Mouse (Mus musculus) R1 (cell line): ENCODE results near the gene Cacna2d3.

Experiments
- DNase-seq: peaks from one replicate; pipeline ENCODE4 v3.0.0-alpha.2; 2018; ENCODE audit warnings: low read depth, low spot score

Cacna2d3 gene

DNA sequence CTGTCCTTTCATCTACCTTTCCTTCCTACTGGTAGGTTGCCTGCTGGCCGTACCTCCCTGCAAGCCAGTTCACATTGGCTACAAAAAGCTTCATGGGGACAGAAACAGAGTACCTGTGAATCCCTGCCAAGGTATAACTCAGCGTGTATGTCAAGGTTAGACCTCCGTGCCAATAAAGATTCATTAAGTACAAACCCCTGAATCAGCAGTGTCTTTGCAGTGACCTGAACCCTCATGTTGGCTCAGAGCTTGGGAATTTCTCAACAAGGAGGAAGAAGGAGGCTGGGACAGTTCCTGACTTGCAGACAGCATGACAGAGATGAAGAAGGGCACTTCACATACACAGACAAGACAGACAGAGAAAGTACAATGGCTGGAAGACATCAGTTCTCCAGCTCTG is 225.1 kb downstream of the Cacna2d3 start:
- no peak for DNase-seq

DNA sequence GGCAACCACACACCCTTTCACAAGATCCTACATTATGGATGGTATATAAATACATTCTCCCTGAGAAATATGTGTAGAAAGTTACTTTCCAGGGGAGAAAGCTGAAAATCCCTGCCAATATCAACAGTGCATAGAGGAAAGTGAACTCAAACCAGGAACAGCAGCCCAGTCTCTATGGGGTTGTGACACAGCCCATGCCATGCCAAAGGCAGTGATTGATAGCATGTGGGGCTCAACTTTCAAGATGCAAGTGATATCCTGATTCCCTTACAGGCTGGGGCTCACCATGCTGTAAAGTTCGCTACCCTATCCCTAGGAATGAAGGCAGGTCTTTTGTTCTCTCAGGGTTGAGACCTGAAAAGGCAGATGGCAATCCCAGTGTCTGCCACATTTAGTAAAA is 229.9 kb downstream of the Cacna2d3 start:
- DNase-seq, result no peak

DNA sequence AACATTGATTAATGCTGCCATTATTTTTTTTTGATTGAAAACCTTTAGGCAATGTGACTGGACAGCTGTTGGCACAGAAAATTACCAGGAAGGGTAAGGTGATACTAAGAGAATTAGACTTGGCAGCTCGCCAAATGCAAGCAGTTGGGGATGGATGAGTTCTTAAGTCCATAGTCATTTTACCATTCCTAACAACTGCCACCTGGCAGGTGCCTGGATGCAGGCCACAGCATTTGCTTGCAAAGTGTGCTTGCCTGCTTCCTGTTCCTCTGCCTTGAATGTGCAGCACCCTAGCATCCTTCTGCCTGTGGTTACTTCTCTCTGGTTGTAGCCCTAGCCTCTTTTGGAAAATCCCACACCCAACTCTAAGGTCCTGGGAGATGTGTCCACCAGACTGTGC is 236.2 kb downstream of the Cacna2d3 start:
- DNase-seq, result no peak

DNA sequence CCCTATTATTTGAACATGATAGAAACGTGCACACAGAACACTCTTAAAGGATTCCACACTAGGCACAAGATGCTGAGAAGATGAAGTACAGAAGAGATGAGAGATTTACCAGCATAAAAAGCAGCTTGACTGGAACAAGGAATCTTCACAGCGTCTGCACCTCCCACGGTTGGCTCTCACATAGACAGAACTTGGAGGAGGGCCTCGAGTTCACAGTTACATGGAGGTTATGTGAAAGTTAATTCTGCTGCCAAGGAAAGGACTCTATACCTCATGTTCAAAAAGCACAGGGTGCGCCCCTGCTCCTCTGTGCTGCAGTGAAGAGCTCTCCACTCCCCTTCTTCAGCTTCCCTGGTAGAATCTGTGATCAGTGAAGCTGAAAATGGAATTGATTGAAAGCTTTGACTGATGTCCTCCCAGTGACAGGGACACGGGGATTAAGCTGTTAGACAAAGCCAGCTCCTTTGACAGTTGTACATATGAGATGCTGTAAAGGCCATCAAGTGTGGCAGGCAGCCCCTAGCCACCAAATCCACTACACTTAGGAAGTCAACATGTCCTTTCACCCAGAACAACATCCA is 243.2 kb downstream of the Cacna2d3 start:
- no peak for DNase-seq

DNA sequence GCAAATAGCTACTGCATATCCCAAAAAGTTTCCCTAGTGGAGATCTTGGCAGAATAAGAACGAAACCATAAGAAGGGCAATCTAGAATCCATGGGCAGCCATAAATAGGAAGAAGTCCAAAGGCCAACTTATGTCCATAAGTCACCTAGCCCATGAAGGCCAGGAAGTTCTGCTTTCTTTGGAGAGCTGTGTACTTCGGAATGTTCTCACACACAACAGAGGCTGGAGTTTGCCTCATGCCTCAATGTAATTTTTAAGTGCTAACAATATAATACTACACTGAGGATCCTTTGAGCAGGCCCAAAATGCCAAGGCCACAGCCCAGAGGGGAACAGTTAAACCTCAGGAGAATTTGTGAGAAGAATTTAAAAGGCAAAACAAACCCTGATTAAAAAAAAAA is 257.4 kb downstream of the Cacna2d3 start:
- DNase-seq, result no peak

DNA sequence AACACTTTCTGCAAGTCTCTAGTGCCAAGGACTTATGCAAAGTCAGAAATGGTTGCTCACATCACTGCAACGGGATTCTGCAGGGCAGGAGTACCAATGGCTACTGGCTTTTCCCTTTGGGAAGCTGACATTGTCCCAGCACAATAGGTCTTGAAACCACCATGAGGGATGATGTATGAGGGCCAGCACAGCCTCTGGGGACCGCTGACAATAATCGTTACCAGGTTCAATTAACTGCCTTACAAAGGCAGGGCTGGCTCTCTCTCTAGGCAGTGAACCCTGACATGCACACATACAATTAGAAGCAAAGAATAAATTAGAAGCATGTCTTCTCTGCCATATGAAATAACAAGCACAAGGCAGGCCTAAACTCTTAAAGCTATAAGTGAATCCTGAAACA is 272.5 kb downstream of the Cacna2d3 start:
- DNase-seq, result no peak

DNA sequence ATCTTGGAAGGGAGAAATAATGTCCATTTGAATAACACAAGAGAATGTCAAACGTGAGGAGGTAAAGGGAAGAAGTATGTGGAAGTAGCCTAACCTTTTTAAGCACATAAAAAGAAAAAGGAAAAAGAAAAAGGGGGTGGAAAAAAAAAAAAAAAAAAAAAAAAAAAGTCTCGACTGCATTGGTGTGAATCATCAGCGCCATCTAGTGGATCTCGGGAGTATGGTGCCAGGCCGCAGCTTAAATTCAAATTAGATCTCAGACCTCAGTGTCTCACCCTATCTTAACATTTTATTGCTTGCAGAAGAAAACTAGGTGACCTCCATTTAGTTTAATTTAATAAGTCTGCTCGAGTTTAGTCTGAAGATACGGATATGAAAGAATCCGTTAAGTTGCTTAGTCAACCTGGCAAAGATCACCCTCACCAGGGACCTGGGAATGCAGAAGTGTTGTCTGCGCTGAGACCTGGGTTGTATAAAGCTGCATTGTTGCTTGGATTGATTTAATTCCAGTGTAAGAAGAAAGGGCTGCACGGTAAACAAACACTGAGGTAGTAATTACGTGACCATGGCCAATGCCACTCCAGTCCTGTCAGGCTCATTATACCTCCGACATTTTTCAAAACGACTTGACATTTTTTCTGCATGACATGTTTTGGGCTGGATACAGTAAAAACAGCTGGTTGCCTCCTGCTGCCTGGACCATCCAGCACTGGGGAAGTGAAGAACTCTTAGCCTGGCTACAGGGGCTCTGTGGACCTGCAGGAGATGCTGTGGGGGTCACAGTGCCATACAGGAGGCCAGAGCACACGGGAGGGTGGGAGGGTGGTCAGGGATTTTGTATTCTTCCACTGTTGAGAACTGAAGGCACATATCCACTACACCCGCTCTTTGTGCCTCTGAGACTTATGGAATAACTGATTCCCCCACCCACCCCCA is 278.3 kb downstream of the Cacna2d3 start:
- peak; percentile 39 for DNase-seq

DNA sequence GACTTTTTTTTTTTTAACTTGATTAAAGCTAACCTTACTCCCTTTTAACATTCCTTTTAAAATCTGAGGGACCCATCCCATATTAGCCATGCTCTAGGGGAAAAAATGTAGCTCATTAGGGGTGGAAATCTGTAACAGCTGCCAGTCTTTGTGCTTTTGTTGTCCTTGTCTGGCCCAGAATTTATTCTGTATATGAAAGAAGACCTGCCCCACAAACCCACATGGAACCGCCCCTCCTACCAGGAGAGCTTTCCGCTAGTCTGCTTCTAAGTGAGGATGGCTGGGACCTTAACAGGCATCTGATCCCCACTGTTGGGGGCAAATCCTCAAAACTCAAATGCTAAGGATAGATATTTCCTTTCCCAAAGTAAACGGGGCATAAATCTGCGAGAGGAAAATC is 279.2 kb downstream of the Cacna2d3 start:
- DNase-seq, result no peak

DNA sequence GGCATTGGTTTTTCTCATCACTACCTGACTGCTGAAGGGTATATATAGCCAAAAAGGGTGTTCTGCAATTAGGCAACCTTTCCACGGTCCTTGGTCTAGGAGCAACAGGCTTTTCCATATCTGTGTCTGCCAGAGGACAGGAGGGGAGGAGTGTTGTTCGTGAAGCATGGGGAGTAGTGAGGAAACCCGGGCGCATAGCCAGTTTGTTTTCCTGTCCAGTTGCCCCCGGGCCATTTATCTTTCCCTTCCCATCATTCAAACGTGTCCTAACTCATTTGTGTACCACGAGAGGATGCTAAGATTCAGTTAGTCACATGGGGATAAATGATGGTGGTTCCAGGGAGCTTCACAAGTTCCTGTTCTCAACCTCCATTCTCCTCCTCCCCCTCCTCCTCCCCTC is 283.0 kb downstream of the Cacna2d3 start:
- DNase-seq, result no peak

DNA sequence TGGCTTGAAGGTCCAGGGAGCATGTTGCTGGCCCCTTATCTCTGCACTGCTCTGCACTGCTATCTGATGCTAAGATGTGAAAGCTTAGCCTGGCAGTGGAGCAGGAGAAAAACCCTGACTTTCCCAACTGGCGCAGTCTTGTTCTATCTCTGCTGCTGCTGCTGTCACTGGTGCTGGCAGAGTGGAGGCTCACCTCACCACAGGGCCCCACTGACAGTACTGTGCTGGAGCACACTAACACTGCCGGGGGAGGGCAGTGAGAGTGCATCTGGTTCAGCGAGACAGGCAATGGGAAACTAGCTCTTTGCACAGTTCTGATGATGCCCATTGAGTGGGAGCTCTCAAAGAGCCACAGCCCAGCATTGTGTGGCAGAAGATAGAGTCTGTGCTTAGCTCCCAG is 283.4 kb downstream of the Cacna2d3 start:
- DNase-seq, result no peak

DNA sequence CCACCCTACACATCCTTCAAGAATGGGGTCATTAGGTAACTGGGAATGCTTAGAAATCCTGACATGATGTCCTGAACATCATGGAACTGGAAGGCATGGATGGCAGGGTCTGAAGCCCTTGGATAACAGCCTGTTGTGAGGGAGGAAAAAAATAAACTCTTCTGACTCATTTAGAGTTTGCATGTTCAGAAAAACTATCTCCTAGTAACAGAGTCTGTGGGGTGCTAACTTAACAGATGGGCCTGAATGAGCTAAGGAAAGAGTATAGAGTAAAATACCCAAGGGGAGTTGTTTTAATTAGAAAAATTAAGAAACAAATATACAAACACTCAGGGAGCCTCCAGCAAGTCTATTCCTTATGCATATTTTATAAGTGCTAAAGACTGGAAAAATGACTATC is 286.5 kb downstream of the Cacna2d3 start:
- DNase-seq, result no peak

DNA sequence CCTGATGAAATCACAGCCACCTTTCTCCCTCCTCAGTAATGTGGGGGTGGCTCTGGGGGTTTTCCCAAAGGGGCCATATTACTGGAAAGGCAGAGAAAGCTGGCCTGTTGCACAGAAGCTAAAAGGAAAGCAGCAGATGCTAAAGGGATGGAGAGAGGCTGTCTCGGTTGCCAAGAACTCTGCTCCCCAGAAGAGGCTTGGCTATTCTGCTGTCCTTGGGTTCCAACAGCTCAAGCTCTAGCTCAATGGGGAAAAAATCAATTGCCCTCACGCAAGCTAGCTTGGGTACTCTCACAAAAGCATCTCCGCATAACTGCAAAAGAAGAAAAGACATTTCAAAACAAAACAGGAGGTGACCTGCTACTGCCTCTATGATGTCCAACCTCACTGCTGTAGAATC is 287.9 kb downstream of the Cacna2d3 start:
- no peak for DNase-seq

DNA sequence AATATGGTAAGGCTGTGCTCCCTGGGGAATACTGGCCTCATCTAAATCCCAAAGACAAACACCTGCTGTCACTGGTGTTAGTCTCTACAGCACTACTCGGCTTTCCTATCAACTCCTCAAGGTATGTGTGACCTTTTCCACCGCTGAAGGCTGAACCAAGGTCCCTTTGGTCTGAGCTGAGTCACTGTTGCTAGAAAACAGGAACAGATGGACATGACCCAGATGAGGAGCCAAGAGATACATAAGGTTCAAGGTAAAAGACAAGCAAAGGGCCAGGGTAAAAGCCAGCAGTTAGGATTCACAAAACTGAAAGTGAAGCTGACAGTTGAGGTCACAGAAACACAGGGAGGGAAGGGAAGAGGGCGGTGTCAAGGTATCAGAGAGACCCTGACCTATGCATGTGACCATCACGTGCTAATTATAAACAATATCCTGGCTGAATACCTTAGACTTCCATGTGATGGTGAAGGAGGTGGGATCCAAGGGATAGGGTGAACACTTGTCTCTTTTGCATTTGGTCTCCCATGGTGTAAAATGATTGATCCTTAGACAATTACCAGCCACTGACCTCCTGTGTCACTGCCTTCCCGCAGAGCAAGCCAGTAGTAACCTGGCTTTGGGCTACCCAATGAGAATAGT is 288.5 kb downstream of the Cacna2d3 start:
- DNase-seq, result peak; percentile 71

DNA sequence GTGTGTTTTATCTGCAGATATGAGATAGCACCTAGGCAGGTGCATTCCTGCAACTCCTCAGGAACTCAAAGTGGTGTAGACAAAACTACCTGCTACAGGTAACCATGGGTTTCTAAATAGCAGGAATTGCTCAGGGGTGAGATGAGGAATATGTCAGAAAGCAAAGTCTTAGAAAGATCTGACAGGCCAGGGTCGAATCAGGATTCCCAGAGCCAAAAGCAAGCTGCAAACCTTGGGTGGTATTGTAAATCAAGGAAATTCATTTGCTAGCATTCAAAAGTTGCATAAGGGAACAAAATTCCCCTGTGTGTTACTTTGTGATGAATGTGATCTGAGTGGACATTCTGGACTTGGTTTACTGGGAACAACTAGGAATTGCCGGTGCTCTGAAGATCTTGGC is 291.9 kb downstream of the Cacna2d3 start:
- DNase-seq, result no peak

DNA sequence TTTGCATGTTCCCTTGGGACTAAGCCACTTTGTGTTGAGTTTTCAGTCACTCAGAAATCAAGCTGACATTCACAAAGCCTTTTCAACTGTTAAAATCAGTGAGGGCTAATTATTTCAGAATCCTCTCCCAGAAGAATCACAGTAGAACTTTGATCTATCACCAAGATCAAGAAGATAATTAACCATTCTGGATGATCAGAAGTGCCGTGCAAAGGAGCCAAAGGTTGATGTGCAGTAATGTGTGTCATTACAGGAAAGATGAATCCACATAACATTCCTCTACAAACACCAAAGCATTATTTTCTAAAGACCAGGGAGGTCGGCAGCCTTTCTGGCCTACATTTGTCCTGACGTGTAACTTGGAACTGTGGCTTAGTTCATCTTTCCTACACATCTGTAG is 296.0 kb downstream of the Cacna2d3 start:
- DNase-seq, result no peak

DNA sequence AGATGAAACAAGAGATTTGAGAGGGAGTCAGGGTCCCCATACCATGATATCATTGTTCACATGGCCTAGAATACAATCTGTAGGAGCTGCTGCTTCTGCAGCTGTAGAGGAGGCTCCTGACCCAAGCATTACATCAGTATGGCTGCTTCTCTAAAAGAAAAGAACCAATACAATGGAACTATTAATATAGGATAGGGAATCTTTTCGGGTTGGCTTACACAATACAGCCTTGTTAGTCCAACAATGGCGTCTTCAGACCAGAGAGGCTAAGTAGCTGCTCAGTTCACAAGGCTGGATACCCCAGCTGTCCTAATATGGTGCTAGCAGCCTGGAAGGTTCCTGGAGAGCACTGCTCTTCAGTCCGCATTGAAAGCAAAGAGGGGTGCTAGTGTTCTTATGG is 296.5 kb downstream of the Cacna2d3 start:
- DNase-seq, result no peak

DNA sequence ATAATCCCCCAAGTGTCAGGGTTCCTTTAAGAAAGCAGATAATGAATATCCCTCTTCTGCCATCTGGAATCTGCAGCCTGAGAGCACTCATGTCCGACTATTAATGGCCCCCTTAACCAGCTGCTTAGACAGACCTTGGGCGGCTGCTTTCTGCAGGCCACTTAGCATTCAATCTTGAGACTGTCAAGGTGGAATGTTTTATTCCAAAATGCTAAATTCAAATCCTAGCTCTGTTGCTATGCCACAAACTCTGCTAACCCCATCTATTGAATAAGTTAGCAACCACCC is 315.8 kb downstream of the Cacna2d3 start:
- DNase-seq, result no peak

DNA sequence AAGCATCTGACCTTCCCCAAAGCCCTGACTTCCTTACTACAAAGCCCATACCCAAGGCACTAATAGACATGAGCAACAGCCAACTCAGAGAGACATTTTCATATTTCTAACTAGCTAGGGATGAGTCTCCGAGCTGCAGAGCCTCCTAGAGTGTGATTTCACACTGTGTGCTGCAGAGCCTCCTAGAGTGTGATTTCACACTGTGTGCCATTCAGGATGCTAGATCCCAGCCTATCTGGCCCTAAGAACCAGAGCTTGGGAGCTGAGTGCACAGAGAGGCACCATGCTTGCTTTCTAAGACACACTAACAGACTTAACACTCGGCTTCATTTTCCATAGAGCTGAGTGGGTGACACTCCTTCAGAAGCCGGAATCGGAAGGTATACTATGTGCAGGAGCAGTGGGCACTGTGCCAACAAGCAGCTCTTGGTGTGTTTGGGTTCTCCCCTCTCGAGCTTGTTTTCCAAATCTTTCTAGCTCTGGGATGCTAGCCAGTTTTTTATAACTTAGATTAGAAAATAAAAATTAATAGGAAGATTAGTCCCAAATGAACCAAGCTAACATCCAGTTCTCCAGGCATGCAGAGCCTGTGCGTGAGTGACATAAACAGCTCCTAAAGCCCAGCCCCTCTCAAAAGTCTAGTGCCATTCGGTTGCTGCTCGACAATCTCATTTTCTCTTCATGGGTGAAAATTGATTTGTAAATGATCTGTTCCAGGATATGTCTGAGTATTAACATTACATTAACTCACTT is 316.4 kb downstream of the Cacna2d3 start:
- no peak for DNase-seq

DNA sequence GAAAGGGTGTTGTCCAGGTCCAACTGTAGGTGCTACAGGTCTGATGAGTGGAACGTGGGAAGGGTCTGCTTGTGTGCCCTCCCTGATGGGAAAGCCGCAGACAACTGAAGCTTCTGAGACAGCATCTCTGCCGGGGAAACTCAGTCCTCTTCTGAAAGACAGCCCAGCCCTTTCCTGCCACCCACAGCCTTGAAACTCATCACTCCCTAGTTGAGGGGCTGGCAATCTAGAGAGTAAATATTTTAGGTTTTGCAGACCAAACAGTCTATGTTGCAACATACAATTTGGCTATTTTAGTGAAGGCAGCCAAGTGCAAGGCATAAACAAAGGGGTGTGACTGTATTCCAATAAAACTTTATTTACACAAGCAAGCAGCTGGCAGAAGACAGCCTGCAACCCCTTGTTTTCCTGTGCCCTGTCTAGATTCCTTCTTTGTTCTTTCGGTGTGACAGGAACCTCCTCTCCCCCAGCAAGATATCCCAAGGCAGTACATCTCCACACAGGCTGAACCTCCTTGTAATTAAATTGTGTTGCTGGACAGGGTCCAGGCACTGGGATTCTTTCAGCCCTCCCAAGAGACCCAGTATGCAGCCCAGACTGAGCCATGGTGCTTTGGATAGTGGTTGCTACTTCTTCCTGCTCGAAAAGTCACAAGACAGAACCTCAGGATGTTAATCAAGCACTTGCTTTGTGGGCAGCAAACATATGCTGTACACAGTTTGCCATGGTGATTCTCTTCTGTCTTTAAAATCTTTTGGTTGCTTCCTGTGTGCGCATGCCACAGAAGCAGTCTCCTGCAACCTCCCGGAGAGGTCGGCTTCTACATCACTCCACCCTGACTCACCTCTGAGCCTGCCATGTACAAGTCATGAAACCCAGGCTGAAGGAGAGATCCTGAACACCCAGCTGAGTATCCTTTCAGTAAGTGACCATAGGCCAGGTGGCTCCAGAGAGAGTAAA is 317.5 kb downstream of the Cacna2d3 start:
- DNase-seq, result no peak

DNA sequence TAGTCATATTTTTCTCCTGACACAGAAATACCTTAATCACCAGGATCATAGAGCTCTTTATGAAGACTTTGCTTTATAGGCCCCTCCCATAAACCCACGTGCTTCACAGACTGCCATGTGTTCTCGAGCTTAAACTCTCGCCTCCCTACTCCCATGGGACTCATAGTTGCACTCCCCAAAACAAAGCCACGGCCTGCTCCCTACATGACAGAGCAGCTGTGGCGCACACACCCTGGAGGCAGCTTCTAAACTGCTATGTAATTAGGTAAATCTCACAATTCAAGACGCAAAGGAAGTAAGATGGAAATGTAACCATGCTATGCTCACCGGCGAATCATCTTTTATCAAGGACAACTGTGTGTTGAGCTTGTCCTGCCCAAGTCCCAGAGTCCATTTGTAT is 319.2 kb downstream of the Cacna2d3 start:
- DNase-seq, result no peak

DNA sequence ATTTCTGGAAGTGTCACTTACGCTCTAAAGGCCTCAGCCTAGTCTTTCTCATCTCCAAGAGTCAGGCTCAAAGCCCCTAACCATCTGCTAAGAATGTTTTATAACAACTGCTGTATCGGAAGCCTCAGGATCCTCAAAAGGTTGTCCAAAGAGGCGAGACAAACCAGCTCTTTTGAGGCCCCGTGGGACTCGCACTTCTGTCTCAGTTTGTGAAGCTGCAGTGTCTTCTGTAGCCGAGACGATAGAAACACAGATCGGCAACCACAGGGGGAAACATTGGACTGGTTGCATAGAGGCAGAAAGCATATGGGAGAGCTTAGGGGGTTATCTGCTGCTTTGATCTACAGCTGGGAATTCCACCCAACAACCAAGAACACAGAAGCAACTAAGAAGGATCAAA is 327.9 kb downstream of the Cacna2d3 start:
- DNase-seq, result no peak
